Mouse (Mus musculus): ENCODE data around the gene Zfp697. TPM values are rescaled to one million over a fixed set of nuclear protein-coding genes. Genes with fewer than 3 reads are reported as not detected.
A peak's percentile ranks its signal among the peaks of the same experiment; 100 is the strongest.

Zfp697 gene
- total and polyA plus RNA-seq, 2 experiments from 2014 or later = 18.1 to 39.5 TPM

DNA sequence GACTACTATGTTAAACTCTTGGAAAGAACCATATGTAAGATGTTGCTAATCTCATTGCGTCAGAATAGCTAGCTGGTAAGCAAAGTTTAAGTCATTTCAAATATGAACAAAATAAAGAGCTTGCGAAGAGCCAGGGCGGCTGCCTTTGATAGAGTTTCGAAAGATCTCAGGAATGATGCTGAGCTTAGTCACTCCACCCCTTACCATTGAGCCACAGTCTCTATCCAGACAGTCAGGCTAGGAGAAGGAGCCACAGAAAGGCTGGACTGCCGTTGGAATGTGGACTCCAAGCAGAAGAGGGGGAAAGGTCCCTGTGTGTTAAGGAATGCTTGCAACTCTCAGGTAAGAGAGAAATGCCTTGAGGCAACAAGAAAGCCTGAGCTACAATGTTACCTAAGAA lies 7.3 kb upstream of the Zfp697 start:
- H3K4me2 ChIP-seq (ENCODE audit: low read depth, low read length, poor library complexity, severe bottlenecking) = no peak overlapping the region
- DNase-seq (ENCODE audit: low spot score) (no peak), ATAC-seq (ENCODE audit: low FRiP score) (no peak)
- H3K4me1 ChIP-seq (ENCODE audit: insufficient read depth, low read length) = no peaks in the 10 kb centered on the region
- WGBS = 87% methylated on average over 5 of the region's 5 CpGs
- TF ChIP-seq CTCF (IDR thresholded peaks at IDR 0.05) = no peak
- H3K4me3 ChIP-seq (ENCODE audit: low read depth, low read length) = no peak overlapping the region
- no peaks in the 10 kb centered on the region for H3K36me3 ChIP-seq (ENCODE audit: insufficient read depth, low read length)
- no peaks in the 10 kb centered on the region for H3K27me3 ChIP-seq (ENCODE audit: insufficient read depth, low read length)
- no peak overlapping the region for H3K9ac ChIP-seq (replicated peaks; ENCODE audit: low read length, poor library complexity, severe bottlenecking)
- H3K9me3 ChIP-seq (ENCODE audit: low read length) = 0 out of 2 replicates have a peak, but pooled peaks cover 4% of the 10 kb centered on the region
- no peak overlapping the region for H3K27ac ChIP-seq (ENCODE audit: low read depth, low read length)

DNA sequence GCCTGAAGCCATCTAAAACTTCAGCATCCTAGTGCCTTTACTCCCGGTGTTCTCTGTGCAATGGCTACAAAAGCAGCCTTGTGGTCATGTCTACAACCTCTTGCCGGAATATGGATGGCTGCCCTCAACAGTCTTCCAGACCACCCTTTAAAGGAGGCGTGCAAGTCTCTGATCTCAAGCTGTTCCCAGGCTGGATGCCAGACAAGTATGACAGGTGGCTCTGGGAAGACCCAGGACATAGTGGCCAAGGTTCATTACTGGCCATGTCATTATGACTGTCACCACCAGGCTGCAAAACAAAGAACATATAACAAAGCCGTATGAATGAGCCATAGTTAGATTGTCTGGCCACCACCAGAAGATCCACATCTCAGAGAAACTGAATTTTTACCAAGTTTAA lies 4.0 kb upstream of the Zfp697 start:
- no peak for TF ChIP-seq CTCF (IDR thresholded peaks at IDR 0.05)
- 89% methylated on average over 4 of the region's 4 CpGs for WGBS
- H3K4me1 ChIP-seq (ENCODE audit: insufficient read depth, low read length) = 0 out of 2 replicates have a peak, but pooled peaks cover 4% of the 10 kb centered on the region
- no peak overlapping the region for H3K4me2 ChIP-seq (ENCODE audit: low read depth, low read length, poor library complexity, severe bottlenecking)
- H3K4me3 ChIP-seq (ENCODE audit: low read depth, low read length) = no peak overlapping the region
- H3K27me3 ChIP-seq (ENCODE audit: insufficient read depth, low read length) = no peaks in the 10 kb centered on the region
- H3K9ac ChIP-seq (replicated peaks; ENCODE audit: low read length, poor library complexity, severe bottlenecking) = no peak overlapping the region
- no peak for DNase-seq (ENCODE audit: low spot score)
- H3K27ac ChIP-seq (ENCODE audit: low read depth, low read length) = no peak overlapping the region
- no peak for ATAC-seq (ENCODE audit: low FRiP score)
- no peaks in the 10 kb centered on the region for H3K9me3 ChIP-seq (ENCODE audit: low read length)
- H3K36me3 ChIP-seq (ENCODE audit: insufficient read depth, low read length) = no peaks in the 10 kb centered on the region

DNA sequence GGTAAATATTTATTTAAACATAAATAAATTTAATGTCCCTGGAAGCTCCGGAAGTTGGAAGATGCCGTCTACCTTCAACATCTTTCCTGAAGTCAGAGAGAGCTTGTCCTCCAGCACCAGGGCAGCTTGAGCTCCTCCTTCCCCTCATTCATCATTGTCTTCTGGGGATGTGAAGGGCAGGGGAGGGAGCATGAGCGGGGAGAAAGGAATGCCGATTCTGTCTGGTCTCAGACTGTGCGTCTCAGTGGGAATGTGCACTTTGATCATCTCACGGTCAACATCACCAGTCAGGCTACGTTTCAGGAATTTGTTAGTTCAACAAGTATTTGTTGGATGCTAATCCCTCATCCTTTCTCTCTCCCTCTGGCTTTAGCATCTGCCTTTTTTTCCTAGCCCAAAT lies 3.0 kb upstream of the Zfp697 start:
- no peaks in the 10 kb centered on the region for H3K36me3 ChIP-seq (ENCODE audit: insufficient read depth, low read length)
- H3K4me2 ChIP-seq (ENCODE audit: low read depth, low read length, poor library complexity, severe bottlenecking) = no peak overlapping the region
- H3K4me1 ChIP-seq (ENCODE audit: insufficient read depth, low read length) = 0 out of 2 replicates have a peak, but pooled peaks cover 4% of the 10 kb centered on the region
- WGBS = 27% methylated on average over 7 of the region's 7 CpGs
- H3K4me3 ChIP-seq (ENCODE audit: low read depth, low read length) = no peak overlapping the region
- H3K9ac ChIP-seq (replicated peaks; ENCODE audit: low read length, poor library complexity, severe bottlenecking) = no peak overlapping the region
- no peaks in the 10 kb centered on the region for H3K27me3 ChIP-seq (ENCODE audit: insufficient read depth, low read length)
- H3K27ac ChIP-seq (ENCODE audit: low read depth, low read length) = no peak overlapping the region
- no peak for ATAC-seq (ENCODE audit: low FRiP score)
- no peak for DNase-seq (ENCODE audit: low spot score)
- no peaks in the 10 kb centered on the region for H3K9me3 ChIP-seq (ENCODE audit: low read length)
- TF ChIP-seq CTCF (IDR thresholded peaks at IDR 0.05) = no peak

DNA sequence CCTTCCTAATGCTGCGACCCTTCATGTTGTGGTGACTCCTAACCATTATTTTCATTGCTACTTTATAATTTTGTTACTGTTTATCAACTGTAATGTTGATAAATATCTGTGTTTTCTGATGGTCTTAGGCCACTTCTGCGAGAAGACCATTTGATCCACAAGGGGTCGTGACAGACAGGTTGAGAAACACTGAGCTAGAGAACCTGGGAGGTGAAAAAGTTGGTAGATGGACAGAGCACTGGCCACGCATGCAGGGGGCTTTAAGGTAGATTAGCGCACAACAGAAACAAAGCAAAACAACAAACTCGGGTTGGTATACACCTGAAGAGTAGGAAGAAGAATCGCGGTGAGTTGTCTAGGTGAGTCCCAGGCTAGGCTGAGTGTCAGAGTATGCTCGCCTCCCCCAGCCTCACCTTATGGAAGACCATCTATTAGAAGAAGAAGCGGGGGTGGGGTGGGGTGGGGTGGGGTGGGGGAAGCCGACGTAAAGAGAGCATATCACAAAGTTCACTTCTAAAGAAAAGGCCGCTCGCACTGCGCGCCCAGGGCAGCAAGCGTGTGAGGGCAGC lies 500 bp upstream of the Zfp697 start:
- TF ChIP-seq CTCF (IDR thresholded peaks at IDR 0.05) = peak; percentile 68
- DNase-seq (ENCODE audit: low spot score) = peak; percentile 37
- Histone ChIP-seq H3K27ac (ENCODE audit: low read depth, low read length) (peak overlapping the region; percentile 94; the same call in 1 of the 2 replicates), H3K9ac (replicated peaks; ENCODE audit: low read length, poor library complexity, severe bottlenecking) (peak overlapping the region; percentile 93), H3K4me2 (ENCODE audit: low read depth, low read length, poor library complexity, severe bottlenecking) (peak overlapping the region; percentile 86), H3K4me1 (ENCODE audit: insufficient read depth, low read length) (peaks cover 13% of the 10 kb centered on the region; the same call in 1 of the 2 replicates), H3K4me3 (ENCODE audit: low read depth, low read length) (peak overlapping the region; percentile 89), H3K27me3 (ENCODE audit: insufficient read depth, low read length) (no peaks in the 10 kb centered on the region), H3K9me3 (ENCODE audit: low read length) (no peaks in the 10 kb centered on the region), H3K36me3 (ENCODE audit: insufficient read depth, low read length) (no peaks in the 10 kb centered on the region)
- peak; percentile 12 for ATAC-seq (ENCODE audit: low FRiP score)
- WGBS = 6% methylated on average over 17 of the region's 17 CpGs

DNA sequence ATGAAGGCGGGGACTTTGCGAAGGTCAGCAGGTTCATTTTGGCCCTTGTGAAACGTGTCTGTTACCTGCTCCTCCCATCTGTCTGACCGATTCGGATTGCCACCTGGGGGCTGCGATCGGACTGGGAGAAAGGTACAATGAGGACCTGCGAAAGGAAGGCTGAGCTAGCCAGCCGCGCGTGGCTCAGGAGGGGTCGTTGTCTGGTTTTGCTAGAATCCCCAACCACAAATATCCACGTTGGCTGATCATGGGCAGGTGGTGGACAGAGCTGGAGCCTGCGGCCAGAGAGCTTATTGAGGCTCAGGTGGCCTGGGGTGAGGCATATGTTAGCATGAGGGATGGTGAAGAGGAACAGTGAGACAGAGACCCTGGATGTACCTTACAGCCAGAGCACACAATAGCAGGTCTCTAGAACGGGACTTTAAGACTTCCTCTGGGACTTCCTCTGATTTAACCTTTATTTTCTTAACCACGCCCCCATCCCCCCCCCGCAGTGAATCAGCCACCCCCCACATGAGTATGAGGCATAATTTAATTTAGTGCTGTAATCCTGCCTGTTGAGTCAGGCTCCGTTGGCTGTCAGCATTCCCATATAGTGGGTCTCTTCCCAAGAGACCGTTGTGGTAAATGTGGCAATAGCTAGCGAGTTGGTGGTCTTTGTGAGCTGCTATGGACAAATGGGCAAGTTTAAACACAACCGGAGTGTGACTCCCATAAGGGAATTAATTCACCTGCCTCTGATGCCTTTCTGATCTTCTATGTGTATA lies 946 bp downstream of the Zfp697 start:
- H3K4me2 ChIP-seq (ENCODE audit: low read depth, low read length, poor library complexity, severe bottlenecking) = peak overlapping the region; percentile 86
- H3K9ac ChIP-seq (replicated peaks; ENCODE audit: low read length, poor library complexity, severe bottlenecking) = peak overlapping the region; percentile 93
- no peak for TF ChIP-seq CTCF (IDR thresholded peaks at IDR 0.05)
- whole genome bisulfite sequencing = 5% methylated on average over 21 of the region's 21 CpGs
- DNase-seq (ENCODE audit: low spot score) = peak; percentile 38
- no peaks in the 10 kb centered on the region for H3K9me3 ChIP-seq (ENCODE audit: low read length)
- H3K4me3 ChIP-seq (ENCODE audit: low read depth, low read length) = peak overlapping the region; percentile 89
- no peaks in the 10 kb centered on the region for H3K27me3 ChIP-seq (ENCODE audit: insufficient read depth, low read length)
- peak overlapping the region; percentile 94 for H3K27ac ChIP-seq (ENCODE audit: low read depth, low read length)
- ATAC-seq (ENCODE audit: low FRiP score) = peak; percentile 45
- H3K36me3 ChIP-seq (ENCODE audit: insufficient read depth, low read length) = no peaks in the 10 kb centered on the region
- H3K4me1 ChIP-seq (ENCODE audit: insufficient read depth, low read length) = peaks cover 13% of the 10 kb centered on the region; the same call in 1 of the 2 replicates

DNA sequence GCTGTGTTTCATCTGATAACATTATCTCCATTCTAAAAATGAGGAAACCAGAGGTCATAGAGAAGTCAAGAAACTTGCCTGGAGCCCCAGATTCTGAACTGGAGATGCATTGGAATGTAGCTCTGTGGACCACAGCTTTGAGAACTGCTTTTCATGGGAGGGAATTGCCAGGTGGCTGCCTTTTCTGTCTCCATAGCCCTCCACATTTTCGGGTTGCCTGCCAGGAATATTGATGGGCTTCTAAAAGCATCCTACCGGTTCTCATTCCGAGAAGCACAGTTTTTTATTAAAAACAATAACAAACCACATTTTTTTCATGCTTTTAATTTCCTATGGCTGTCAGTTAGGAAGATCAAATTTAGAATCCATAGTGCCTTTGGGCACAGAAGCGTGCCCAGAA lies 4.8 kb downstream of the Zfp697 start:
- ATAC-seq (ENCODE audit: low FRiP score) (no peak), DNase-seq (ENCODE audit: low spot score) (no peak)
- Histone ChIP-seq H3K27me3 (ENCODE audit: insufficient read depth, low read length) (no peaks in the 10 kb centered on the region), H3K9me3 (ENCODE audit: low read length) (no peaks in the 10 kb centered on the region), H3K36me3 (ENCODE audit: insufficient read depth, low read length) (no peaks in the 10 kb centered on the region), H3K9ac (replicated peaks; ENCODE audit: low read length, poor library complexity, severe bottlenecking) (no peak overlapping the region), H3K4me3 (ENCODE audit: low read depth, low read length) (no peak overlapping the region), H3K4me1 (ENCODE audit: insufficient read depth, low read length) (peaks cover 13% of the 10 kb centered on the region; the same call in 1 of the 2 replicates), H3K4me2 (ENCODE audit: low read depth, low read length, poor library complexity, severe bottlenecking) (no peak overlapping the region), H3K27ac (ENCODE audit: low read depth, low read length) (no peak overlapping the region)
- WGBS = 57% methylated on average over 4 of the region's 4 CpGs
- TF ChIP-seq CTCF (IDR thresholded peaks at IDR 0.05) = no peak
